Mouse (Mus musculus) forebrain, embryonic 11.5 days (tissue): ENCODE measurements around the gene Usp4. TPM values are rescaled to one million over a fixed set of nuclear protein-coding genes. Genes with fewer than 3 reads are reported as not detected.
"Not testable (repeated sequence)": the region's sequence is repeated elsewhere in the genome, so short reads cannot be mapped to it uniquely, and the experiment has no call there.

Experiments
- ATAC-seq: fragments of 200-750 bp; cut with Nextera tagmentation; replicated peaks from 2 replicates; pipeline ENCODE4 v1.8.0; 2017; ENCODE audit warnings: moderate TSS enrichment; ENCODE audit not compliant: low FRiP score
- DNase-seq: peaks from one replicate; pipeline ENCODE4 v3.0.0-alpha.2; 2017; ENCODE audit warnings: low spot score
- H3K27ac ChIP-seq: fragments of 300-500 bp; sonication (generic); 2 replicates; pipeline ENCODE4 v1.5.1; 2014; ENCODE audit warnings: low read depth, low read length
- H3K27me3 ChIP-seq: fragments of 300-500 bp; sonication (generic); 2 replicates; pipeline ENCODE4 v1.6.1; 2014; ENCODE audit warnings: mild to moderate bottlenecking, low read length, mixed read lengths; ENCODE audit not compliant: control insufficient read depth, insufficient read depth
- H3K36me3 ChIP-seq: fragments of 300-500 bp; sonication (generic); 2 replicates; pipeline ENCODE4 v1.6.1; 2014; ENCODE audit warnings: mild to moderate bottlenecking, low read length, moderate library complexity, mixed read lengths; ENCODE audit not compliant: control insufficient read depth, insufficient read depth
- H3K4me1 ChIP-seq: fragments of 300-500 bp; sonication (generic); replicated peaks from 2 replicates; pipeline ENCODE4 v1.6.1; 2014; ENCODE audit warnings: low read length, mixed read lengths; ENCODE audit not compliant: control insufficient read depth, insufficient read depth
- H3K4me2 ChIP-seq: fragments of 300-500 bp; sonication (generic); 2 replicates; pipeline ENCODE4 v1.6.1; 2014; ENCODE audit warnings: low read depth, mild to moderate bottlenecking, low read length, moderate library complexity, mixed read lengths; ENCODE audit not compliant: severe bottlenecking
- H3K4me3 ChIP-seq: fragments of 300-500 bp; sonication (generic); 2 replicates; pipeline ENCODE4 v1.5.1; 2014; ENCODE audit warnings: low read depth, low read length
- H3K9ac ChIP-seq: fragments of 300-500 bp; sonication (generic); 2 replicates; pipeline ENCODE4 v1.6.1; 2014; ENCODE audit warnings: low read length
- H3K9me3 ChIP-seq: fragments of 300-500 bp; sonication (generic); 2 replicates; pipeline ENCODE4 v1.6.1; 2016; ENCODE audit warnings: low read length, mixed read lengths; ENCODE audit not compliant: control insufficient read depth
- WGBS: fragments of 180-500 bp; shearing (Covaris S2); extraction: QIAGEN DNeasy Blood & Tissue Kit; methylation state at CpG from one replicate; pipeline ENCODE4 v1.1.7; 2014; 5-methylcytosine and 5-hydroxymethylcytosine counted together
- polyA plus RNA-seq: library from polyadenylated mRNA; unstranded; fragments of >200 nt; fragmentation: Nextera tagmentation; extraction: Ambion mirVana; gene quantifications from 2 replicates; pipeline ENCODE4 v1.2.1, GENCODE M21; 2014

Gene Usp4
- polyA plus RNA-seq, 1 experiment from 2014 or later = 138 TPM

- H3K4me1 ChIP-seq = peaks cover 3% of the 10 kb centered on the region; the same call in 1 of the 2 replicates
- H3K9ac ChIP-seq = peak overlapping the region; percentile 27; the same call in 1 of the 2 replicates
- no peak overlapping the region for H3K27ac ChIP-seq
- 77% methylated on average over 2 of the region's 2 CpGs for WGBS
- H3K9me3 ChIP-seq = no peaks in the 10 kb centered on the region
- peak overlapping the region; percentile 59 for H3K4me2 ChIP-seq
- ATAC-seq = no peak
- DNase-seq = no peak
- H3K36me3 ChIP-seq = no peaks in the 10 kb centered on the region
- H3K4me3 ChIP-seq = peak overlapping the region; percentile 90
- H3K27me3 ChIP-seq = no peaks in the 10 kb centered on the region
These were observed 39.5 kb upstream of the Usp4 start for GRCm38 (mm10) chr9:108308141-108308540.

DNA sequence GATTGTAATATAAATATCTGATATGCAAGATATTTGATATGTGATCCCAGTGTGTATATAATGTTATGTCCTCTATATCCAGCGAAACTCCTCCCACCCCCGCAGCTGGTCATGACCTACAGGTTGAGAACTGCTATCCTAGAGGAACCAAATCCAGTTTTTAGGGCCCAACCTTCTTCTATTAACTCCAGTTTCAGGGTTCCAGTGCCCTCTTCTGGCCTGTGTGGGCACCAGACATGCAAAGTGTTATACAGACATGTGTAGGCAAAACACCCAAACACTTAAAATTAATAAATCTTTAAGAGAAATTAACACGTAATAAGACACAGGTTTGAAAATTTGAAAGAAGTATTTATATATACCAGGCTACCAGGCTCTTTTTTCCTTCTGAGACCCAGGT lies 30.1 kb upstream of the Usp4 start:
- peaks cover 2% of the 10 kb centered on the region; the same call in 1 of the 2 replicates for H3K36me3 ChIP-seq
- WGBS = 96% methylated on average over 3 of the region's 3 CpGs
- no peak overlapping the region for H3K4me2 ChIP-seq

GRCm38 (mm10) chr9:108318462-108318861 lies 29.2 kb upstream of the Usp4 start:
- no peaks in the 10 kb centered on the region for H3K4me1 ChIP-seq
- H3K27me3 ChIP-seq = no peaks in the 10 kb centered on the region
- H3K27ac ChIP-seq = no peak overlapping the region
- H3K4me2 ChIP-seq = no peak overlapping the region
- H3K9ac ChIP-seq = no peak overlapping the region
- H3K9me3 ChIP-seq = no peaks in the 10 kb centered on the region
- ATAC-seq (no peak), DNase-seq (no peak)
- WGBS = 94% methylated on average over 2 of the region's 2 CpGs
- peaks cover 2% of the 10 kb centered on the region; the same call in 1 of the 2 replicates for H3K36me3 ChIP-seq
- no peak overlapping the region for H3K4me3 ChIP-seq

More for the DNA sequence above, 30.1 kb upstream of the Usp4 start:
- H3K27ac ChIP-seq = no peak overlapping the region
- ATAC-seq = no peak
- H3K4me1 ChIP-seq = no peaks in the 10 kb centered on the region
- no peaks in the 10 kb centered on the region for H3K27me3 ChIP-seq
- H3K9ac ChIP-seq = no peak overlapping the region
- no peak for DNase-seq
- no peak overlapping the region for H3K4me3 ChIP-seq
- H3K9me3 ChIP-seq = no peaks in the 10 kb centered on the region

GRCm38 (mm10) chr9:108322054-108322453 lies 25.6 kb upstream of the Usp4 start:
- H3K4me2 ChIP-seq, H3K27me3 ChIP-seq, H3K9ac ChIP-seq, H3K36me3 ChIP-seq, H3K4me1 ChIP-seq, ATAC-seq, H3K9me3 ChIP-seq, H3K4me3 ChIP-seq, H3K27ac ChIP-seq, DNase-seq: not testable (repeated sequence)
- 88% methylated on average over 7 of the region's 7 CpGs for WGBS

DNA sequence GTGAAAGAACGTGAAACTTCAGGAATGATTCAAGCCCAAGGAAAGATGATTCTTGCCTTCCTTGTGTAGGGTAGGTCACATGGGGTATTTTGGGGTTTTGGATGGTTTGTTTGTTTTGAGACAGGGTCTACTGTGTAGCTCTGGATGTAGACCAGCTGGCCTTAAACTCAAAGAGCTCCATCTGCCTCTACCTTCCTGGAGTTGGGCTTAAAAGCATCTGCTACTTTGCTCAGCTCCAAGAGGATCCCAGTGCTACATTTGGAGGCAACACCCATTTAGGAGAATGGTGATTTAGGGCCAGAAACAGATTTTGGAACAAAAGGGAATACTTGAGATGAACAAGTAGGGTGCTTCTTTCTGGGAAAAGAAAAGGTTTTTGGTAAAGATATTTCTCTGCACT lies 22.9 kb upstream of the Usp4 start:
- no peaks in the 10 kb centered on the region for H3K27me3 ChIP-seq
- no peak for ATAC-seq
- H3K36me3 ChIP-seq = peaks cover 11% of the 10 kb centered on the region
- H3K4me2 ChIP-seq = no peak overlapping the region
- no peak for DNase-seq
- no peak overlapping the region for H3K4me3 ChIP-seq
- H3K9ac ChIP-seq = no peak overlapping the region
- 94% methylated on average over 1 of the region's 1 CpGs for WGBS
- no peaks in the 10 kb centered on the region for H3K9me3 ChIP-seq
- H3K4me1 ChIP-seq = no peaks in the 10 kb centered on the region
- no peak overlapping the region for H3K27ac ChIP-seq

GRCm38 (mm10) chr9:108325811-108326210 lies 21.8 kb upstream of the Usp4 start:
- no peak overlapping the region for H3K4me2 ChIP-seq
- no peak for ATAC-seq
- H3K27me3 ChIP-seq = no peaks in the 10 kb centered on the region
- no peaks in the 10 kb centered on the region for H3K9me3 ChIP-seq
- no peak overlapping the region for H3K9ac ChIP-seq
- no peaks in the 10 kb centered on the region for H3K4me1 ChIP-seq
- H3K27ac ChIP-seq = no peak overlapping the region
- peaks cover 11% of the 10 kb centered on the region for H3K36me3 ChIP-seq
- DNase-seq = no peak
- no peak overlapping the region for H3K4me3 ChIP-seq
- 98% methylated on average over 2 of the region's 2 CpGs for WGBS

DNA sequence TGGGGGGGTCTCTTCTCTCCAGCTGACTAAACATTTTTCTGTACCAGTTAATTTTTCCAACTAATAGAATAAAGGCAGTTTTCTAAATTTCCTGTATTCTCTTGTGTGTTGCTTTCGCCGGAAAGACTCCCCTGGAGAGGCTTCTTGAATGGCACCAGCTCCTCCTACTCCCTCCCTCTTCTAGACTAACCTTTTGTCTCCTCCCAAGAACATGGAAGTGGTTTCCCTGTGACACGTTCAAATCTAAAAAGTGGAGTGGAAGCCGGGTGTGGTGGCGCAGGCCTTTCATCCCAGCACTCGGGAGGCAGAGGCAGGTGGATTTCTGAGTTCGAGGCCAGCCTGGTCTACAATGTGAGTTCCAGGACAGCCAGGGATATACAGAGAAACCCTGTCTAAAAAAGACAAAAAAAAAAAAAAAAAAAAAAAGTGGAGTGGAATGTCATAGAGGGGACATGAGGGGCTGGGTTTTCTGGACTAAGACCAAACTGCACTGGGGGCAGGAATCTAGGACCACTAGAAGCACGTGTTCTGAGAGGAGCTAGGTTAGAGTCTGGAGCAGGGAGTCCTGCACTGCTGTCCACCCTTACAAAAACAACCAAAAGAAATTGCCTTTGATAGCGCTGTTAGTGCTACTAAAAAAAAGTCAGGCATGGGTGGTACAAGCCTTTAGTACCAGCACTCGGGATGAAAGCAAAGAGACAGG lies 9.7 kb upstream of the Usp4 start:
- Histone ChIP-seq H3K4me2 (peak overlapping the region; percentile 86; the same call in 1 of the 2 replicates), H3K9me3 (no peaks in the 10 kb centered on the region), H3K4me3 (no peak overlapping the region), H3K27me3 (no peaks in the 10 kb centered on the region), H3K36me3 (peaks cover 4% of the 10 kb centered on the region; the same call in 1 of the 2 replicates), H3K27ac (peak overlapping the region; percentile 88), H3K9ac (peak overlapping the region; percentile 90; the same call in 1 of the 2 replicates), H3K4me1 (peaks cover 10% of the 10 kb centered on the region)
- WGBS = 67% methylated on average over 10 of the region's 10 CpGs
- DNase-seq (no peak), ATAC-seq (no peak)

- Histone ChIP-seq H3K4me1 (peaks cover 10% of the 10 kb centered on the region), H3K4me2 (peak overlapping the region; percentile 86), H3K9ac (peak overlapping the region; percentile 90), H3K9me3 (no peaks in the 10 kb centered on the region), H3K27ac (peak overlapping the region; percentile 88), H3K4me3 (peak overlapping the region; percentile 79), H3K27me3 (no peaks in the 10 kb centered on the region), H3K36me3 (peaks cover 4% of the 10 kb centered on the region; the same call in 1 of the 2 replicates)
- 30% methylated on average over 6 of the region's 6 CpGs for whole genome bisulfite sequencing
- peak; percentile 8; the same call in 1 of the 2 replicates for ATAC-seq
- DNase-seq = peak; percentile 53
These were observed 9.1 kb upstream of the Usp4 start for GRCm38 (mm10) chr9:108338551-108338885.
